Mouse (Mus musculus): ENCODE data around the gene Fam107b.

The Fam107b gene

DNA sequence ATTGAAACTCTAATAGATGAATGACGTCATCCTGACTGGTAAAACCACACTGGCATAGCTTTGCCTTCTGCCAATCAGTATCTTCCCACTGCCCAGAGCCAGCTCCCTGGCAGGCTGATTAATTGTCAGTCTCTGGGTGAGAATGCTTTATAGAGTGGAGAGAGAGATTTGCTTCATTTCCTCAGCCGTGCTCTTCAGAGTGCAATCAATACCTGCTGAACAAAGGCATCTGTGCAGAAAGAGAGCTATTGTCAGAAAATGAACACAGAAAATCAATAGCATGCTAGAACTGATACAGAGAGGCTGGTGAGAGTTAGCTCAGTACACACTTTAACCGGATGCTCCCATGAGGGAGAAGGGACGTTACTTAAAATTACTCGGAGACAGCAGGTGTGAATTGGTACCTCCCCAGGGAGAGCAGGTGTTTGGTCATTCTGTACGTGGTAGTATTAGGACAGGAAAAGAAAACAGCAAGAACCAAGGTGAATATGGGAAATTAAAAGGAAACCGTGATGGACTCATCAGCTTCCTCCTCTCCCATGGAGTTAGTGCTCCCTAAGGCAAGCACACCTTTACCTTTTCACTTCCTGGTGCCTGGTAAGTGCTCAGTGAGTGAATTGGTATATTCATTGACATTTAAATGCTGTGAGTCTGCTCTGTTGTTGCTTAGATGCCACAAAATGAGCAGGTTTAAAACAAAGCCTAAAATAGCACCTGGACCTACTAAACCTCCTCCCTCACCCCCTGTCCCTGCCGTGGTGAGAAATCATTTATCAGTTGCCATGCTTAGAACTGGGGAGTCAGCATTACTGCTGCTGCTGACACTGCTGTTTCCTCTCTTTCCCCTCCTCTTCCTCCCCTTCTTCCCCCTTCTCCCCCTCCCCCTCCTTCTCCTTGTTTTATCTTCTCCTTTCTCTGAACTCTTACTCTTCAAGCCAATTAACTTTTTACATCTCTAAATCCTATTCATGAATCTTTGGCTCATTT, 38.9 kb downstream of the Fam107b start:
- DNase-seq (ENCODE audit: low spot score): no peak

- DNase-seq (ENCODE audit: low spot score): no peak
These were observed 48.2 kb downstream of the Fam107b start for GRCm38 (mm10) chr2:3618446-3618845.

- no peak for DNase-seq (ENCODE audit: low spot score)
These were observed 51.3 kb downstream of the Fam107b start for GRCm38 (mm10) chr2:3621568-3621967.

DNA sequence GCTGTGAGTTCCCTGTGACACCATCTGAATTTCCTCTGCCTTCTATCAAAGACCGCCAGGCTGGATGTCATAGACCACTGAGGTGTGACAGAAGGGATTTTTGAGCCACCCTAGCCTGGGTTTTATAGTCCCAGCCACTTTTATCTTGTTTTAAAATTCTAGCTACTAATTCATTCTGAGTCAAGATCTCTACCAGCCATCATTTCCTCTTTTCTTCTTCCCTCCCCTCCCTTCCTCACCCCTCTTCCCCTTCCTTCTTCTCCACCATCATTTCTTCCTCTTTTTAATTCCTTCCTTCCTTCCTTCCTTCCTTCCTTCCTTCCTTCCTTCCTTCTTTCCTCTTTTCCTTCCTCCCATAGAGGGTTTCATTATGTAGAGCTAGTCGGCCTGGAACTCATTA, 51.9 kb downstream of the Fam107b start:
- DNase-seq (ENCODE audit: low spot score): no peak

- DNase-seq (ENCODE audit: low spot score): no peak
These were observed 53.1 kb downstream of the Fam107b start for GRCm38 (mm10) chr2:3623207-3623980.

- no peak for DNase-seq (ENCODE audit: low spot score)
These were observed 53.8 kb downstream of the Fam107b start for GRCm38 (mm10) chr2:3623981-3624584.

DNA sequence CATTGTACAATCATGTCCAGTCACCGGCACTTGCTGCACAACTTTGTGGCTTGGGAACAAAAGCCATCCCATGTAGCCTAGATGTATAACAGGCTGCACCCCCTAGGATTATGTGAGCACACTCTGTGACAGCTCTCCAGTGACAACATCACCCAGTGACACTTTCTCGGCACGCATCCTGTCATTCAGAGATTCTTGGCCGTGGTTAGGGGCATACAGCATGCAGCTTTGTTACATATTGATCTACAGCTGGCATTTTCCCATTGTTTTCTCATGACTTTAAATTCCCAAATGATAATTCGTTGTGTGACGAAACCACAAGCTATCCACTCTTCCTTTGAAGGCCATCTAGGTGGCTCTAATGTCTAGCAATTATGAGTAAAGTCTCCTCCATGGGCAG, 58.8 kb downstream of the Fam107b start:
- DNase-seq (ENCODE audit: low spot score): no peak

DNA sequence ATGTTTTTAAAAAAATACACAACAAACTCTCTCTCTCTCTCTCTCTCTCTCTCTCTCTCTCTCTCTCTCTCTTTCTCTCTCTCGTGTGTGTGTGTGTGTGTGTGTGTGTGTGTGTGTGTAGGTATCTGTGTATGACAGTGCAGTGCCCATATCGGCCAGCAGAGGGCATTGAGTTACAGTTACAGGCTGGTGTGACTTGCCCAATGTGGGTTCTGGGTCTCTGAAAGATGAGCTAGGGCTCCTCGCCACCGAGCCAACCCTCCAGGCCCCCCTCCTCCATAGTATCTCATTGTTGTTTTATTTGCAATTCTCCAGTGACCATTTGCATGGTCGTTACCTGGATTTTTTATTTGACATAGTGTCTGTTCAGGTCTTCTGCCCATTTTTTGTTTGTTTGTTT, 59.5 kb downstream of the Fam107b start:
- no peak for DNase-seq (ENCODE audit: low spot score)

DNA sequence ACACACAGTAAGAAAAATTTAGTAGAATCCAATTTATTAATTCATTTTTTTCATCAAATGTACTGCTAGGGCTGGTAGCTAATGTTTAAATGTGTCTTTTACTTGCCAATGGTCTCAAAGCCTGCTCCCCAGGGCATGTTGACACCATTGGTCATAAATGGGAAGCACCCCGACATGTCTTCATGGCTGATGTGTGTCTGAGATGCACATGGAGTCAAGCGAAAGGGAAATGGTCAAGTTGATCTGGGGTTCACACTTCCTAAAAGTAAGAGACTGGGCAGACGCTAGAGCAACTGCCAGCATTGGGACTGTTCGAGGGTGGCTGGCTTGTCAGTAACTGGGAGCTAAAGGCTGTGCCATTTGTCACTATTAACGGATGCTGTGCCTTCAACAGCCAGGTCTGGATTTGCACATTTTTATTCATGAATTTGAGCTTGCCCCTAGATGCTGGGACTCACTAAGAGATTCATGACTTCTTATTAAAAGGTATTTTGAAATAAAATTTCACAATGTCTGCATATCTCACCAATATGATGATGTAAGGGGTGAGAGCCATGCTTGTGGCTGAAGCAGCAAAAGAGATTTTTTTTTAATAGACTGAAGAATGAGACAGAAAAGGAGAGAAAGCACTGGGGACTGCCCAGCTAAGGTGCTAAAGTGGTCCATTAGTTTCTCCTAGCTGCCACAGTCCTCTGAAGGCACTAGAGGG, 60.6 kb downstream of the Fam107b start:
- DNase-seq (ENCODE audit: low spot score): no peak

DNA sequence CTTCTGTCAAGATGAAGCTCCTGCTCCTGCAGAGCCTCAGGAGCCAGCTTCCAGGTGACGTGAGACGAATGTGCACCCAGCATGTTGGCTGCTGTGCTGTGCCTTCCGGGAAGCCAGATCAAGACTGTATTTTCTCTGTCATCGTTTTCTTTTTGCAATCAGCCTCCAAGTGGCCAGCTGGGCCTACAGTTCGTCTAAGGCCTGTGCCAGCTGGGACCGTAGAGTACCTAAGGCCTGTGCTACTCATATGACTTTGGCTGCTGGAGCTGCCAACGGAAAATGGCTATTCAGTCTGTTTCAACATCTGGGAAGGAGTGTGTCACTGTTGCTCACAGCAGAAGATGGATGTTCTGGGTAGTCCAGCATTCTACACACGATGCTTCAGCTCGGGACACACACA, 62.8 kb downstream of the Fam107b start:
- no peak for DNase-seq (ENCODE audit: low spot score)

DNA sequence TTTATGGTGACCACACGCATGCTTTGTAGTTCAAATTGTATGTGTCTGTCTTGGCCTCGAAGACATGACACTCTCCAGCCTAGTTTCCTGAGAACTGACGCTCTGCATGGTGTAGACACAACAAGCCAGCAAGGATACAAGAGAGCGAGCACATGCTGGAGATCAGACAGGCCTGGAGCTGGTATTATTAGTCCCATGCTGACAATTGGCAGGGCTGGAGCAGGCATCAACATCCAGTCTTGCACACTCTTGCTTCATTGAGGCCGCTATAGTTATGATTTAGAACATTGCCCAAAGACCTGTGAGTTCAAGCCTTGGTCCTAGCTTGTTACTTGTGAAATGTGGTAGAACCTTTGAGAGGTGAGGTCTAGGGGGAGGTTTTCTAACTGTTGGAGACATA, 66.5 kb downstream of the Fam107b start:
- DNase-seq (ENCODE audit: low spot score): no peak

GRCm38 (mm10) chr2:3641001-3641770, 70.9 kb downstream of the Fam107b start:
- DNase-seq (ENCODE audit: low spot score): no peak

GRCm38 (mm10) chr2:3642949-3643348, 72.7 kb downstream of the Fam107b start:
- DNase-seq (ENCODE audit: low spot score): no peak

GRCm38 (mm10) chr2:3645741-3646140, 75.5 kb downstream of the Fam107b start:
- DNase-seq (ENCODE audit: low spot score): no peak

- no peak for DNase-seq (ENCODE audit: low spot score)
These were observed 78.9 kb downstream of the Fam107b start for GRCm38 (mm10) chr2:3649171-3649570.

DNA sequence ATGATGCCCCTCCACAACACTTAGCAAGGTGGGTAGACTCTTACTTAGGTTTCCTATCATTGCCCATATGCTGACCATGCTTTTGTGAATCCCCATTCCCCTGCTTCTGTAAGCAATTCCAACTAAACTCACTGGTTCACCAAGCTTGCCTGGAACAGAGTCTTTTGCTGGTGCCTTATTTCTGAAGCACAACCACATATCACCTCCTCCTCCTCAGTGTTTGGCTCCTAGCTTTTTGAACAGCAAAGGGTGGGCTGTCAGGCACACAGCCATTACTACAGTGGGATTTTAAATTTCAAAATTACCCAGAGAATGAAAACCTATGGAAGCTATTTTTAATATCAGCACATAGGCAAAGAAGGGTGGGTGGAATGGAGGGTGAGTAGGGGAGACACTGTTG, 84.3 kb downstream of the Fam107b start:
- DNase-seq (ENCODE audit: low spot score): no peak

DNA sequence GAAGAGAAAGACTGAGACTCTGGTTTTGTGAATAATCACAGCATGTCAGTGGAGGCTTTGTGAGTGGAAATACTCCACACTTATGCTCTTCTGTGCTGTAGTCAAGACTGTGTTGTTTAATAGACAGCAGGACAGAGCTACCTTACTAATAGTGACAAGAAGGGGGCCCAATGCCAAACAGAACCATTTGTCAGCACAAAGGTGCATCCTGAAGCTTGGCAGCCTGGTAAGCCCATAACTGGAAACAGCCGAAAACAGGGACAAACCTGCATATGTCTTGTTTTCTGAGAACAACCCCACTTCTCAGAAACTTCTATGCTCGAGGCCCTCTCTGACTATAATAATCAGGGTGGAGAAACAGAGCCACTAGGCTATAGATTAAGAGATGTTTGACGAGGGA, 85.8 kb downstream of the Fam107b start:
- no peak for DNase-seq (ENCODE audit: low spot score)

- no peak for DNase-seq (ENCODE audit: low spot score)
These were observed 86.5 kb downstream of the Fam107b start for GRCm38 (mm10) chr2:3656834-3657233.

DNA sequence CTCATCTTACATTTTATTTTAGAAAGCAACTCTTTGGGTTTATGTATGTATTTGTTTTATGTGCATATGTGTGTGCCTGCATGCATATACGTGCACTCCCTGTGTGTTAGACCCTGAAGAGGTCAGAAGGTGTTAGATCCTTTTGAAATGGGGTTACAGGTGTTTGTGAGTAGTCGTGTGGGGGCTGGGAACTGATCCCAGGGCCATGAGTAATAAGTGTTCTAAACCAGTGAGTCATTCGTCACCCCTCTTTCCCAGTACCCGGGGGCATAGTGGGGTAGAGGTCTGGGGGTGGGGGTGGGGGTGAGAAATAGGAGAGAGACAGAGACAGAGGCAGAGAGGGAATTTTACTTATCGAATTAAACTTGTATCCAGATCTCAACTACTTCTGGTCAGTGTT, 87.1 kb downstream of the Fam107b start:
- DNase-seq (ENCODE audit: low spot score): no peak

DNA sequence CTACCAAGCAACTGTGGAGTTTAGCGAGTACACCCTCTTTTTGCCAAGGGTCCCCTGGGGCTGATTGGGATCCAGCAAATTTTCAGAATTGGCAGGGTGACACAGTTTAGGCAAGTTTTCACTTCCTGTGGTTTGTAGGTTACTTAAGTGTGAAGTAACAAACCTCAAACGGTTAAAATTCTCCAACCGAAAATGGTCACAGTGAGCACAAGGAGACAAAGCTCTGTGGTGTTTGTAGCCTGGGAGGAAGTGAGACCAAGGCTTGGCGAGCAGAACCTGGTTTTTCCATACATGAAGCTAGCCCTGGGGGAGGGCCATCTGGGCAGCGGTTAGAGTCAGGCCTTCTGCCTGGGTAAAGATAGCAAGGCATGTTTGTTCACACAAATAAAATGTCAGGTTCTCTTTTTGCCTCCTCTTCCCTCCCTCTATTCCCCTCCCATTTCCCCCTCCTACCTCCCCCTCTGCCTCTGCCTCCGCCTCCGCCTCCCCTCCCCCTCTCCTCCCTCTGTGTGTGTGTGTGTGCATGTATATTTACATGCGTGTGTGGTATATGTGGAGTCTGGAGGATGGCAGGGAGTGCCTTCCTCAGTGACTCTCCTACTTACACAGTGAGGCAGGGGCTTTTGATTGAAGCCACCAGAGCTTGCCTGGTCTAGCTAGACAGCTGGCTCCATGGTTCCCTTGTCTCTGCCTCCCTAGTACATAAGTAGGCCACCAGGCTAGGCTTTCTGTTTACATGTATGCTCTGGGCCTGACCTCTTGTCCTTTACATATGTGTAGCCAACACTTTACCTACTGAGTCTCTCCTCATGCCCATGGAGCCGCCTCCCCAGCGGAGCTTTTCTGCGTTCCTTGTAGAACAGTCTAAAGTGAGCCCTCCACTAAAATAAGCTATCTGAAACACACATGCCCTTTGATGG, 87.8 kb downstream of the Fam107b start:
- DNase-seq (ENCODE audit: low spot score): no peak

All from urinary bladder, postnatal 10 days (tissue).